Mouse (Mus musculus) kidney, postnatal 0 days (tissue): ENCODE results near the gene Mrps25. TPM values are rescaled to one million over a fixed set of nuclear protein-coding genes. Genes with fewer than 3 reads are reported as not detected.
A peak's percentile ranks its signal among the peaks of the same experiment; 100 is the strongest.

Experiments used
- ATAC-seq: fragments of 200-750 bp; cut with Nextera tagmentation; replicated peaks from 2 replicates; pipeline ENCODE4 v1.8.0; 2017; ENCODE audit warnings: low read depth, moderate number of reproducible peaks, moderate TSS enrichment, moderate library complexity; ENCODE audit not compliant: low FRiP score
- DNase-seq: peaks from one replicate; pipeline ENCODE4 v3.0.0-alpha.2; 2016; ENCODE audit warnings: low spot score
- H3K27ac ChIP-seq: fragments of 300-500 bp; sonication (generic); 2 replicates; pipeline ENCODE4 v1.5.1; 2014; ENCODE audit warnings: mild to moderate bottlenecking
- H3K27me3 ChIP-seq: fragments of 300-500 bp; sonication (generic); 2 replicates; pipeline ENCODE4 v1.6.1; 2014; ENCODE audit warnings: low read length, mixed read lengths; ENCODE audit not compliant: insufficient read depth
- H3K36me3 ChIP-seq: fragments of 300-500 bp; sonication (generic); 2 replicates; pipeline ENCODE4 v1.6.1; 2014; ENCODE audit warnings: low read length, mixed read lengths; ENCODE audit not compliant: insufficient read depth
- H3K4me1 ChIP-seq: fragments of 300-500 bp; sonication (generic); replicated peaks from 2 replicates; pipeline ENCODE4 v1.6.1; 2014; ENCODE audit warnings: antibody characterized with exemption, low read length, mixed read lengths; ENCODE audit not compliant: insufficient read depth
- H3K4me2 ChIP-seq: fragments of 300-500 bp; sonication (generic); 2 replicates; pipeline ENCODE4 v1.6.1; 2014; ENCODE audit warnings: mild to moderate bottlenecking, low read length, moderate library complexity, mixed read lengths
- H3K4me3 ChIP-seq: fragments of 300-500 bp; sonication (generic); replicated peaks from 2 replicates; pipeline ENCODE4 v1.5.1; 2014; ENCODE audit warnings: low read depth, low read length
- H3K9ac ChIP-seq: fragments of 300-500 bp; sonication (generic); 2 replicates; pipeline ENCODE4 v1.6.1; 2014; ENCODE audit warnings: low read depth, low read length
- H3K9me3 ChIP-seq: fragments of 300-500 bp; sonication (generic); replicated peaks from 2 replicates; pipeline ENCODE4 v1.6.1; 2016; ENCODE audit warnings: low read length, inconsistent platforms, mixed read lengths
- CTCF ChIP-seq: IDR thresholded peaks from 2 replicates; pipeline ENCODE4 v1.5.1; 2016; ENCODE audit warnings: antibody characterized with exemption, low read depth, mild to moderate bottlenecking, moderate library complexity
- WGBS: fragments of 180-500 bp; shearing (Covaris S2); extraction: QIAGEN DNeasy Blood & Tissue Kit; methylation state at CpG from one replicate; pipeline ENCODE4 v1.1.7; 2014; 5-methylcytosine and 5-hydroxymethylcytosine counted together
- polyA plus RNA-seq: library from polyadenylated mRNA; unstranded; fragments of >200 nt; fragmentation: Nextera tagmentation; extraction: Ambion mirVana; gene quantifications from 2 replicates; pipeline ENCODE4 v1.2.1, GENCODE M21; 2015

Gene Mrps25
- 95.7 and 108 TPM in 2 replicates for polyA plus RNA-seq

DNA sequence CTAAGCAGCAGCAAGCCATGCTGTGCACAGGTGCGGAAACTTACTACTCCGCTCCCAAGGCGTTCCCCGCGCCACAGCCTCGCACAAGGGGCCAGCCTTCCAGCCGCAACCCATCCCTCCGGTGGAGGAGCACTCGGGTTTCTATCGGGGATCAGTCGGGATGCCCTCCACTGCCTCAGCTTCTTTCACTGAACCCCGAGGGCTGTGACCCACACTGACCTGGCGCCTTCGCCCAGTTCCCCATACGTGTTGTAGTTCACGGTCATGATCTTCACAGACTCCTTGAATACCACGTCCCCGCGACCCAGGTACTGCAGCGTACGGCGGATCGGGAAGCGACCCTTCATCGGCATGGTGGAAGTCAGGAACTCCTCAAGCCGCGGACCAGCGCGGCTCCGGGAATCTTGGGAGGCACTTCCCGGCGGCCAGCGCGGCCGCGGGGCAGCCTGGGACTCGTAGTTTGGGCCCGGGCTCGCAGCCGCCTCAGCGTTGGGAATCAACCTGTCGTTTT is at the start of gene Mrps25:
Gene Mrps25, minus strand, starts transcription at position 413 of the 511 bp plus-strand sequence.
- Histone ChIP-seq H3K27ac (peak within 1 kb of the TSS; percentile 56; the same call in 1 of the 2 replicates), H3K4me3 (peak within 1 kb of the TSS; percentile 74), H3K36me3 (peaks cover 17% of the 10 kb centered on the region), H3K4me1 (peaks cover 8% of the 10 kb centered on the region), H3K4me2 (peak within 1 kb of the TSS; percentile 89), H3K9me3 (no peaks in the 10 kb centered on the region), H3K27me3 (no peaks in the 10 kb centered on the region), H3K9ac (peak within 1 kb of the TSS; percentile 74)
- peak; percentile 88 for ATAC-seq
- under 1% methylated on average over 42 of the region's 42 CpGs for WGBS
- peak; percentile 85 for DNase-seq
- no peak for TF ChIP-seq CTCF

GRCm38 (mm10) chr6:92231762-92232161 is 47.9 kb upstream of the Mrps25 start:
- H3K9ac ChIP-seq: no peak overlapping the region
- no peaks in the 10 kb centered on the region for H3K27me3 ChIP-seq
- H3K4me1 ChIP-seq: no peaks in the 10 kb centered on the region
- WGBS: 64% methylated on average over 4 of the region's 4 CpGs
- H3K36me3 ChIP-seq: no peaks in the 10 kb centered on the region
- no peak overlapping the region for H3K27ac ChIP-seq
- DNase-seq: no peak
- TF ChIP-seq CTCF: no peak
- H3K9me3 ChIP-seq: no peaks in the 10 kb centered on the region
- no peak overlapping the region for H3K4me2 ChIP-seq
- H3K4me3 ChIP-seq: no peak overlapping the region
- ATAC-seq: no peak

- ATAC-seq: no peak
- Histone ChIP-seq H3K4me2 (no peak overlapping the region), H3K4me3 (no peak overlapping the region), H3K27ac (no peak overlapping the region), H3K4me1 (no peaks in the 10 kb centered on the region), H3K9ac (no peak overlapping the region), H3K36me3 (no peaks in the 10 kb centered on the region), H3K9me3 (no peaks in the 10 kb centered on the region), H3K27me3 (no peaks in the 10 kb centered on the region)
- no peak for DNase-seq
- no peak for TF ChIP-seq CTCF
- WGBS: 48% methylated on average over 1 of the region's 1 CpGs
Observed at GRCm38 (mm10) chr6:92231356-92231755, 47.5 kb upstream of the Mrps25 start.

DNA sequence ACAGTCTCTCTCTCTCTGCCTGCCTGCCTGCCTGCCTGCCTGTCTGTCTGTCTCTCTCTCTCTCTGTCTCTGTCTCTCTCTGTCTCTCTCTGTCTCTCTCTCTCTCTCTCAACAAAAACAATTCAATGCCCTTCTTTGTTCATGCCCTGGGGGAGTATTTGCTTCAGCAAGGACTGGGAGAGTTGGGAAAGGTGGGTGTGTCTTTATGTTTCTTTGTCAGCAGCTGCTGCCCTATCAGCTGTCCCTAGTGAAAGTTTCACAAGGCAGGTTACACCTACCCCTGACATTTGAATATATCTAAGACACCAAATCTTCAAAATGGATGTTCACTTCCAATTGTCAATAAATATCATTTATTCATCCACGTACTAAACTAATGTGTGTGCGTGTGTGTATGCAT is 45.8 kb upstream of the Mrps25 start:
- H3K36me3 ChIP-seq: no peaks in the 10 kb centered on the region
- TF ChIP-seq CTCF: no peak

GRCm38 (mm10) chr6:92229103-92229502 is 45.3 kb upstream of the Mrps25 start:
- Histone ChIP-seq H3K36me3 (no peaks in the 10 kb centered on the region), H3K4me3 (no peak overlapping the region), H3K4me1 (no peaks in the 10 kb centered on the region), H3K27ac (no peak overlapping the region), H3K9ac (no peak overlapping the region), H3K4me2 (no peak overlapping the region), H3K27me3 (no peaks in the 10 kb centered on the region), H3K9me3 (no peaks in the 10 kb centered on the region)
- no peak for TF ChIP-seq CTCF
- DNase-seq: no peak
- no peak for ATAC-seq

More for the DNA sequence above, 45.8 kb upstream of the Mrps25 start:
- Histone ChIP-seq H3K9me3 (no peaks in the 10 kb centered on the region), H3K9ac (no peak overlapping the region), H3K4me3 (no peak overlapping the region), H3K4me1 (no peaks in the 10 kb centered on the region), H3K27ac (no peak overlapping the region), H3K27me3 (no peaks in the 10 kb centered on the region), H3K4me2 (no peak overlapping the region)
- DNase-seq (no peak), ATAC-seq (no peak)
- 88% methylated on average over 2 of the region's 2 CpGs for WGBS

GRCm38 (mm10) chr6:92224981-92225380 is 41.1 kb upstream of the Mrps25 start:
- Histone ChIP-seq H3K4me2 (no peak overlapping the region), H3K27me3 (no peaks in the 10 kb centered on the region), H3K27ac (no peak overlapping the region), H3K4me3 (no peak overlapping the region), H3K9ac (no peak overlapping the region), H3K9me3 (no peaks in the 10 kb centered on the region), H3K4me1 (no peaks in the 10 kb centered on the region), H3K36me3 (no peaks in the 10 kb centered on the region)
- ATAC-seq (no peak), DNase-seq (no peak)
- TF ChIP-seq CTCF: no peak
- 77% methylated on average over 1 of the region's 1 CpGs for WGBS

DNA sequence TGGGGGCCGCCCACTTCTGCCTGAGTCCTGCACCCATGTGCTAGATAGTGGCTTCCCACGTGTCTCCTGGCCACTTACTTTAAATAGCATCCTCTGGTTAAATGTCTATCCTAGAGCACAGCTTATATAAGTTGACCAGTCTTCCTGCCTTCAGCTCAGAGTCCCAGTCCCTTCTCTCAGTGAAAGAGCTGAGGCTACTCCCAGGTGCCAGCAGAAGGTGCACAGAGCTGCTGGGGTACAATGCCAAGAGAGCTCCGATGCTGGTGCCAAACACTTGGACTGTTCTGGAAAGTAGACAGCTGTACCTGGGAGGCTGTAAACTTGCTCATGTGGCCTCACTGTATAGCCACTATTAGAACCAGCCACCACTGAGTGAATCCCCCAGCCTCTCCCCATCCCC is 38.2 kb upstream of the Mrps25 start:
- WGBS: 81% methylated on average over 3 of the region's 3 CpGs
- Histone ChIP-seq H3K4me3 (no peak overlapping the region), H3K27me3 (no peaks in the 10 kb centered on the region), H3K9me3 (no peaks in the 10 kb centered on the region), H3K4me2 (no peak overlapping the region), H3K4me1 (no peaks in the 10 kb centered on the region), H3K9ac (no peak overlapping the region), H3K36me3 (no peaks in the 10 kb centered on the region), H3K27ac (no peak overlapping the region)
- no peak for DNase-seq
- TF ChIP-seq CTCF: no peak
- ATAC-seq: 0 out of 2 replicates have a peak, but pooled peaks have one; percentile 4
